Mouse (Mus musculus) urinary bladder, adult 2 months (tissue): Measurements from ENCODE around the gene Calm3. TPM values are rescaled to one million over a fixed set of nuclear protein-coding genes. Genes with fewer than 3 reads are reported as not detected.
A peak's percentile ranks its signal among the peaks of the same experiment; 100 is the strongest.

Source experiments
- DNase-seq: peaks from one replicate; pipeline ENCODE4 v3.0.0; 2022; ENCODE audit warnings: low spot score
- polyA plus RNA-seq: library from polyadenylated mRNA; depleted of rRNA; stranded (reverse); fragments of >200 nt; gene quantifications from 2 replicates; pipeline ENCODE4 v1.2.3, GENCODE M21; 2012

The Calm3 gene
- polyA plus RNA-seq, 1 experiment: 182 TPM

DNA sequence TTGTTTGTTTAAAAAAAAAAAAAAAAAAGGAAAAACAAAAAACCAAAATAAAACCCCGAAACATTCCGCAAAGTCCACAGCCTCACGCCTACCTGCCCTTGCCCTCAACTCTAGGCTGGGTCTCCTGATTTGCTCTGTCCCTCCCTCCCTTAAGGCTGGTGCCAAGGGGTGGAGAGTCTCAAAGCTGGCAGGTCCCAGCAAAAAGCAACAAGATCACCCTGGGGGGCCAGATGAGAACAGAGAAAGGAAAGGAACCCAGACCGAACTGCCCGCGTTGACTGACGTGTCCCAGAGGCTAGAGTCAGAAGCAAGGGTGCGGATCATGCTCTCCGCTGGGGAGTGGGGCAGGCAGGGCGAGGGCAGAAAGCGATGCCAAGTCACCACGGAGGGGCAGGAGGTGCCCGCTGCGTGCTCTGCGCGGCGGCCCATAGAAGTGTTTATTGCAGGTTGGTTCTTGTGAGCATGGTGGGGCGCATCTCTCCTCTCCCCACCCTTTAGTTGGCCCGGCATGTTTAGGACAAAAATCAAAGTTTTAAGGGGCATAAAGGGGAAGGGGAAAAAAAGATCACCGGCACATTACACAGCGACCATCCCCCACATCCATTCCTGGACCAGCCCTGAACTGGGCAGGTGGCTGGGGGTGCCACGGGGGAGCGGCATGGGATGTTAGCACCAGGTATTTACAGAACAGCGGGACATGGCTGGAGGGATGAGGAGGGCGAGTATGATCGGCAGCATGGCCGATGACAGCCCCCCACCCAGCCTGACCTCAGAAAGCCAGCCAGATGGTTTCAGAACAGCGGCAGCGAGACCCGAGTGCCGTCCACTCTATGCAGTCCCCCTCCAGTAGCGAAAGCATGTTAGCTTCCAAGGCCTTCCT lies 8.2 kb downstream of the Calm3 start:
- DNase-seq: no peak

DNA sequence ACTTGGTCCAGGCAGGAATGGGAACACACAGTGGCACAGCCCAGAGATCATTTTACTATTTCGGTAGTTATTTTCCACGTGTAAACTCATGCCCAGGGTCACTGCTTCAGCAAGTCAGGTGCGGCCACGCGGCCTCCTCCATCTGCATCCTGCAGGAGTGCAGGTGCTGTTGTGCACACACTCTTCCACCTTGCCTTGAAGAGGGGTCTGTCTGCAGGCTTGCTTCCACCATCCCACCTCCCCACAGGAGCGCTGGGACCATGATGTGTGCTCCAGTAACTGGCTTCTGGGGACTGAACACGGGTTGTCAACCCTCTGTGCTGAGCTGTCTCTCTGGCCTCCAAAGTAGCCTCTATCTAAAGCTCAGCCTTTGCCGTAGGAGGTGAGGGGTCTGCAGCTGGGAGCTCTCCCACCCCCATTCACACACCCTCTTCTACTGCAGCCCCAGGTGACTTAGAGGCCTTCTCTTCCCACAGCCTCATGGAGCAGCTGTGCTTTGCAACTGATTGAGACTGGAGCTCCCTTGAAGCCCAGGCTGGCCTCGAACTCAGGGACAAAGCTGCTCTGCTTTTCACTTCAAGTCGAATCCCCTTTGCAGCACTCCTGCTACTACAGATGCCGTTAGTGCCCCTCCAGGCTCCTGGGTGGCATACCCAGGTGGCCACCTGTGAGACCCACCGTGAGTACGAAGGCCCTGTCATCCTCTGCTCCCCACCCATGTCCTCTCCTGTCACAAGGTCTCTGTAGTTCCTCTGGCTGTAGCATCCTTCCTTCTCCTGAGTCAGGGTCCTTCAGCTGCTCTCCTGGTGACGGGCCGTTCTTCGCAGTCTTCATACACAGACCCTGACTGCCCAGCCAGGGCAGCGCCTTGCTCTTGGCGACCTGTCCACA lies 9.2 kb downstream of the Calm3 start:
- no peak for DNase-seq

DNA sequence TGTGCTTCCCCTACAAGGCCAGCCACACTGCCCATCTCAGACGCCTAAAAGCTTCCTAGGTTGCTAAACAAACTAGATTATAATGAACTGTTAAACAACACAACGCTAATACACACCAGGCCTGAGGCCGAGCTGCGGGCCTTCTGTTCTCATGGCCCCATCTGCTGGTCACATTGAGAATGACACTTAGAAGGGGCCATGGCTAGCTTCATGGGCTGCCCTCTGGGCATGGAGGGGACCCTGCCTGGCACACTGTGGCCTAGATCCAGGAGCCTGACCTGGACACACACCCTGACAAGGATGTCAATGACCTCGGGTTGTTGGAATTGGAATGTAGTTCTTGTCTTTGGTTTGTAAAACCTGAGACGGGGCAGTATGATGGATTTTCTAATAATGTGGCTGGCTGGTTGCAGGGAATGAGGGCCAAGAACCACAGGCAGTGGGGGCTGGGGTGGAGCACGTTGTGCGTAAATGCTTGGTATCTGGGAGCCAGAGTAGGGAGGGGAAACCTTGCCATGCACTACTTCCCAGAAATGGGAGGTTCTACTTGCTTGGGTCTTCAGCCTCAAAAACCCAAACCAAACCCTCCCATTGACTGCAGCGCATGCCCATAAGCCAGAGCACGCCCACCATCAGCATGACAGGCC lies 10.0 kb downstream of the Calm3 start:
- DNase-seq: no peak

DNA sequence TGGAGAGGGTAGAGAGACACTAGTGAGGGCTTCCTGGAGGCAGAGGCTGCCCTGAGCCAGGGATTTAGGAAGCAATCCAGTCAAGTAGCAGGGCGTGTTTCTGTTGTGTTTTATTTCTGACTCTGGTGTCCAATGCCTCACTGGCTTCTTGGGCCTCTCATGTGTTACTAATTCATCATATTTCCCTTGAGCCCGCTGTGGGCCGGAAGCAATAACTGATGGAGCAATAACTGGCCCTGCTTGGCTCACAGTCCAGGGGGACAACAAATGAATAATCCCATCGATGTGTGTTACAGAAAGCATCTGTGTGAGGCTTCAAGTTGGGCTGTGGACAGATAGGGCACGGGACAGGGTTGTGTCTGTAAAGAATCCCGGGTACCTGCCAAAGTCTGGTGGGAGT lies 11.6 kb downstream of the Calm3 start:
- no peak for DNase-seq

DNA sequence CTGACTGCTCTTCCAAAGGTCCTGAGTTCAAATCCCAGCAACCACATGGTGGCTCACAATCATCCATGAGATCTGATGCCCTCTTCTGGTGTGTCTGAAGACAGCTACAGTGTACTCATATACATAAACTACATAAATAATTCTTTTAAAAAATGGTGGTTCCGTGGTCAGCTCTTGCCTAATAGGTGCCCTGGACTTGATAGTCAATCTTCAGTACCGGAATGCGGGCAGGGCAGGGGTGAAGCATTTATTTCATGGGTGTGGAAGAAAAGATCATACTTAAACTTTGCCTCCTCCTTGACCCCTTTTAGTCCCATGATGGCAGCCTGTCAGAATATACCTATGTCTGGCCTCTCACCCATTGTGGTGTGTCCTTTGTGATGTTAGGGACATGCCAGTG lies 12.0 kb downstream of the Calm3 start:
- DNase-seq: no peak

DNA sequence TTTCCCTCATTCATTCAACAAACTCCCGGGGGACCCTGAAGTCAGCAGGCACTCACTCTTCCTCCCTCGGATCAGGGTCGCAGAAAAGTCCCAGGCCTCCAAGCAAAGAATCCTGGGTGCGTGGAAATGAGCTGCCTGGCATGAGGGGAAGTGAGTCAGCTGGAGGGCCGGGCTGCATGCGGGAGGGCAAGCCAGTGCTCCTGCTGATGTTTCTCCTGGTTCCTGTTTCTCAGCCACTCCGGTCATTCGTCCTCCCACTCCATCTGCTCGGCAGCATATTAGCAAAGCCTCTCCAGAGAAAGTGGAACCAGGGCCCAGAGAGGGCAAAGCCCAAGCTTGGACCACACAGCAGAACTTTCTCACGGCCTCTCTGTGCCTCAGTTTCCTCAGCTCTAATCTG lies 14.0 kb downstream of the Calm3 start:
- DNase-seq: no peak

DNA sequence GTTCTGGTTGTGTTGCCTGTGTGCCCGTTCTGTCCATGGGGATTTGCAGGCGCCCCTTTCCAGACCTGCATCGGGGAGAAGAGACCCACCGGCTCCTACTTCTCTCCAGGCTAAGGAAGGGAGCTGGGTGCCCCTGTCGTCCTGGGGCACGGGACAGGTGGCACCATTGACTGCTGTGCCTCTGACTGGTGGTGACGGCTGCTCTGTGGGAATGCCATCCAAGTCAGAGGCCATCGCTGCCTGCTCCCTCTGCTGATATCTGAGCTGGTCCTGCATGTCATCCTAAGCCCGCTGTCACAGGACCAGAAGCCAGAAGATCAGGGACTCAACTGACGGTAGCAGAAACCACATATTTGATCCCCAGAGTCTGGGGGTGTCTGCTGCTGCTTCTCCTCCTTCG lies 15.1 kb downstream of the Calm3 start:
- no peak for DNase-seq

DNA sequence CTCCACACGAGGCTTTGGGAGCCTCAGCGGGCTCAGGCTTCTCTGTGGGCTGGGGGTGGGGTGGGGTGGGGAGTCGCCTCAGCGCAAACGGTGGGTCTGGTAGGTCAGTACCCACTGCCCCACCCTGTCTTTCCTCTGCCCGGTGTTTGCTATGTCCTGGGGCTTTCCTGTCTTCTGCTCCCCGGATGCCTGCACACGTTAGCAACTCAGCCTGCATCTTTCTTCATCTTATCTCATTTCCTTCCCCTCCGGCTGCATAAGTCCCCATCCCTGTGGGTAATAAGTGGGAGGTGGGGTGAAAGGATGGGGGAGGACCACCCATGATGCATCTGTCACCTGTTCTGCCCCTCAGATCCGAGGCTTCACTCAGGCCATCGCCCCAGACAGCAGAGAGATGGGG lies 15.5 kb downstream of the Calm3 start:
- no peak for DNase-seq

DNA sequence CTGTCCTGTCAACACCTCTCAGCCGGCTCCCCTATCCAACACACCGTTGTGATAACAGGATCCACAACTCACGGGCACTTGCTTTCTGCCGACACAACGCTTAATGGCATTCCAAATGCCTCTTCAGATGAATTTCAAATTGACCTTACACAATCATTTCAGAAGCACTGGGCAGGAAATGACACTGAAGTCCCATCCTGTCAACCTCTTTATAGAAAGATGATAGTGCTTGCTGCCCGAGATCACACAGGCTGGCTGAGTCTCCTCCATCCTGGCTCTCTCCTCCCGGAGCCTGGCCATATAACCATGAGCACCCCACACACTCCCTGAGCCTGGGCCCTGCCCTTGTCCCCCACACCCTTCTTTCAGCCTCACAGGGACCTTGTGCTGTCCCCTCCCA lies 16.1 kb downstream of the Calm3 start:
- DNase-seq: no peak

DNA sequence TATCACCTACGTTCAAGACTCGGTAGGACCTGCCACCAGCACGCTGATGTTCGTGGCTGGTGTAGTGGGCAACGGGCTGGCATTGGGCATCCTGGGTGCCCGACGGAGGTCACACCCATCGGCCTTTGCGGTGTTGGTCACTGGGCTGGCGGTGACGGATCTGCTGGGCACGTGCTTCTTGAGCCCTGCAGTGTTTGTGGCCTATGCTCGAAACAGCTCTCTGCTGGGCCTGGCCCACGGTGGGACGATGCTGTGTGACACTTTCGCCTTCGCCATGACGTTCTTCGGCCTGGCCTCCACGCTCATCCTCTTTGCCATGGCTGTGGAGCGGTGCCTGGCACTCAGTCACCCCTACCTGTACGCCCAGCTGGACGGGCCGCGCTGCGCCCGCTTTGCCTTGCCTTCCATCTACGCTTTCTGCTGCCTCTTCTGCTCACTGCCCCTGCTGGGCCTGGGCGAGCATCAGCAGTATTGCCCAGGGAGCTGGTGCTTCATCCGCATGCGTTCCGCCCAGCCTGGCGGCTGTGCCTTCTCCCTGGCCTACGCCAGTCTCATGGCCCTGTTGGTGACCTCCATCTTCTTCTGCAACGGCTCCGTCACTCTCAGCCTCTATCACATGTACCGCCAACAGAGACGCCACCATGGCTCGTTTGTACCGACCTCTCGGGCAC lies 16.9 kb downstream of the Calm3 start:
- DNase-seq: no peak

DNA sequence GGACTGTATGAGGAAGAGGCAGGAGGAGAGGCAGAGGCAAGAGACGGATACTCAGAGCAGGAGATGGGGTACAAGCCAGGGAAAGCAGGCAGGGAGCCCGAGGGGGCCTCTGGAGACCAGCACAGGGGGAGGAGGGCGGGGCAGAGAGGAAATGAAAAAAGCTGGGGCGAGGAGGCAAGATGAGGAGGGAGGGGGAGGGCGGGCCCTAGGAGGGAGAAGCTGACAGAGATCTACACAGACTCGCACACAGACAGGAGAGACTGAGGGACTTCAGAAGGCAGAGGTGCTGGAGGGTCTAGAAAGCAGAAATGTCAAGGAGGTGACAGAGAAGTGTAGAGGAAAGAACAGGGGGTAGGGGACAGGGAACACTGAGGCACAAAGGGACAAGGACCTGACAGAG lies 17.6 kb downstream of the Calm3 start, which contains the start of gene Ptgir:
TSS of gene Ptgir (plus strand) at position 210 of the 400 bp plus-strand sequence.
- no peak for DNase-seq

DNA sequence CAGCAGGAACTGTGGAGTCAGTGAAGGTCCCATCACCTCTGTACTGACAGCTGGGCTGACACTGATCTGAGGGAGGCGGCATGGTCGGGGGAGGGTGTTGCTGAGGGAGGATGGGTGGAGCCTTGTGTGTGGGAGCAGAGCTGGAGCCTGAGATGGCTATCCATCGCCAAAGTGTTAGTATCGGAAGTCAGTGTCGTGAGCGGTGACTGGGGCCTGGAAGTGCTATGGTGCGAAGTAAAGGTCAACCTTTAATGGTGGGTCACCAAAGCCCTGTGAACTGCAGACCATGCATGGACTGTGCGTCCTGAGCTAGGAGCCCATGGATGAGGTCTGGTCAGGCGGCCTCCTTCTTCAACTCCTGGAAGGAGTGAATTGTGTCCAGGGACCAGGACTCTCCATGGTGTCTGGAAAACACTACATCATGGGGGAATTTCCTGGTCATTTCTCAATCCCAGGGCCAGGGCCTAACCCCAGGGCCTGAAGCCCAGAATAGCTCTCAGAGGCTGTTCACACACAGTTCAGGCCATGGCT lies 18.4 kb downstream of the Calm3 start:
- DNase-seq: no peak

DNA sequence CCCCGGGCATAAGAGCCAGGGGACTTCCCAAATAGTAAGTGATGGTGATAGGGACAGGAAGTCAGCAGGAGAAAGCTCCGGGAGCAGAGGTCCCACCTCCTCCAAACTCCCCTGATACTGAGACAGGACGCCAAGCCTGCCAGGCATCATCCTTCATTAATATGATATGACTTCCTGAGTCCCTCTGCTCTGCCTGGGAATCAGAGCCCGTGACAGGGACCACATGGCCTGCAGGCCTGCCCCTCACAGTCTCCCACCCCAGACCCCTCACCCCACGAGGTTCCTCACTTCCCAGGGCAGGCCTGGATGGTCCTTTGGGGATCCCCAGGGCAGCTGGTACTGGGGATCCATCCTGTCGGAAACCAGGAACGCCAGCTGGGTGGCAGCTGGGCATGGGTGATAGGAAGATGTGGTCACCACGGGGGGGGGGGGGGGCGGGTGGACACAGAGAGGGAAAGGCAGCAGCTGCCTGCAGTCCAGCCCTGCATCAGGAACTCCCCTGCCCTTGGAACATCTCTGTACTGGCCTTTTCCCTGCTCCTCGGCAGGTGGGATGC lies 19.7 kb downstream of the Calm3 start:
- DNase-seq: no peak

DNA sequence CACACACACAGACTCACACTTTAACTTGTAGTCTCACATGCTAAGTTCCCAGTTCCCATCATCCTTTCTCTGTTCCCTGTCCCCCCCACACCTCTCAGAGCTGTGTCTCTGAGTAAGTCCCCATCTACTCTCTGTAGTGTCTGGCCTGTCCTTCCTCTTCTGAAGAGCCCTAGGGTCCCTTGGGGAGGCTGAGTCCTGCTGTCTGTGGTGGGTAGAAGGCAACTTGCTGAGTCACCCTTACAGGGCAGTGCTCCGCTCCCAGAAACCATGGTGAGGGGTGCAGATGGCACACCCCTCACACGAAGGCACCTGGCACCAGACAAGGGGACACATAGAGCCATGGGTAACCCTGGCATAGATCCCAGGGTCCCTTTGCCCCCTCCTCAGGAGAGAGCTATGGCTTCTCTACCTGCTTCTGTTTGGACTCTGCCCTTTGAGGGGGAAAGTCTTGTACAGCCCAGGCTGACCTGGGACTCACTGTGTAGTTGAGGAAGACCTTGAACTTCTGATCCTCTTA lies 20.4 kb downstream of the Calm3 start:
- no peak for DNase-seq

DNA sequence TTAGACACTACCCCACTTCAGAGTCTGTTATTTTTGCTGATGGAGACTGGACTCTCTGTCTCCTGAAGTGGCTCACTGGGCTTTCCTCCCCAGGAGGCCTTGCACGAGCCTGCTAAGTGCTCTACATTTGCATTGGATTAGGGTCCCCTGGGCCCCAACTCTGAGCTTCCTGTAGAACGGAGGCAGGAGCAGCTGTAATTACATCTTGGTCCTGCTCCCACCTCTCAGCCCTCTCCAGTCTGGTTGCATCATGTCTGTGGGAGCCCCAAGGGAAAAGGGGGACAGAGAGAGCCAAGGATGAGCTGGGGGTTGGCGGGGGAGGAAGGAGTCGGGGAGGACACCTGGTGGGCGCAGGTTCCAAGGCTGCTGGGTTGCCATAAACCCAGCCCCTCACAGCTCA lies 23.4 kb downstream of the Calm3 start:
- DNase-seq: no peak

DNA sequence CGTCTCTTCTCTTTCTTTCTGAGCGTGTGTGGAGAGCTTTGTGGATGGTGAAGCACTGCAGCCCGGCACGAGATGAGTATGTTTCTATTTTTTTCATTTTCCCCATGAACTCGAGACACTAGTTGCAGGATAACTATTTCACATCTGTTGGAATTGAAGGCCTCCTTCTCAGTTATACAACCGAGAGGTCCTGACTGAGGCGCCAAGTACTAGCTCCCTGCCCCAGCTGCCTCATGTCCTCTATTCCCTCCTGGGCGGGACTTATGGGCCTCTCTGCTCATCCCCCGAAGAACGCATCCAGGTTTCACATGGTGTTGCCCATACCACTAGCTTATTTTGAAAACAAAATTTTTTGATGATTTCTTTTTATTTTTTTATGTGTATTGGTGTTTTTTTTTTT lies 28.4 kb downstream of the Calm3 start:
- DNase-seq: no peak

DNA sequence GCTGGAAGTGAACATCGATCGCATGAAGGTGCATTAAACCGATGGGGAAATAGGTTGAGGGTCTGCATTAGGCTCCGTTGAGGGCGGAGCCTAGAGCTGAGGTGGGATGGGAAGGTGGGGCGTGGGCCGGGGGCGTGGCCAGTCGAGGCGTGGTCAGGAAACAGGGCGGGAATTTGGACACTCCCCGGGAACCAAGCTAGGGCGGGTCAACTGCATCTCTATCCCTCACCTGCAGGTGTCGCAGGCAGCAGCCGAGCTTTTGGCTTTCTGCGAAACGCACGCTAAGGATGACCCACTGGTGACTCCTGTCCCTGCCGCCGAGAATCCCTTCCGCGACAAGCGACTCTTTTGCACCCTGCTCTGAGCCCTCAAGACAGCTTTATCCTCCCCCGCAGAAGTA lies 28.9 kb downstream of the Calm3 start:
- DNase-seq: peak; percentile 63

DNA sequence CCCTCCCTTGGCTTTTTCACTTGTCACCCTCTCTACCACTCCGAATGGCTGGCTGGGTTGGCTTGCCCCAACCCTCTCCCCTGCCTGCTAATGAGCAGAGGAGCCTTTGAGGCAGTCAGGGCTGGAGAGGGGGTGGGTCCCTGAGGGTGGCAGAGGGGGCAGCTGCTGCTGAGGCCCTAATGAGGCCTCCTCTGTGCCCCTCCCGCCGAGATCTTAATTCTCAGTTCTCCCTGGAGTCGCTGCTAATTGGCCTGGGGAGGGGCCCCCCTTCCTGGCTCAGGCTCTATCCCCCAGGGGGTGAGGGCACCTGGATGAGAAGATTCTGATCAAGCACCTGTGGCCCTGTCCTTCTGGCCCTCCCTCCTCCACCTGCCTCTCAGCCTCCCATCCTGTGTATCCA lies 29.6 kb downstream of the Calm3 start:
- DNase-seq: no peak

DNA sequence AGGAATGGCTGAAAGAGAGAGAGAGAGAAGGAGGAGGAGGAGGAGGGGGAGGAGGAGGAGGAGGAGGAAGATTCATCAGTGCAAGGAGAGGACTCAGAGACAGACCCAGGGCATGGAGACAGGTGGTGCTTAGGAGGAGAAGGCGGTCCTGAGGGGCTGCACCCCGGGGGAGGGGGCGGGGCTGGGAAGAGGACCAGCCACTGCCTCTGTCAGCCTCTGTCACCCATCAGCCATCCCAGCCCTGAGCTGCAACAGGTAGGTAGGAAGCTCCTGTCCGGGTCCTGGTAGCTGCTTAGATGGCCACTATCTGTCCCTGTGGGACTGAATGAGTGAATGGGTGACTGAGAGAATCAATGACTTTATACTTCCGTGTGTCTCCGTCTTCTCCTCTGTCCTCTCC lies 30.3 kb downstream of the Calm3 start:
- DNase-seq: no peak

DNA sequence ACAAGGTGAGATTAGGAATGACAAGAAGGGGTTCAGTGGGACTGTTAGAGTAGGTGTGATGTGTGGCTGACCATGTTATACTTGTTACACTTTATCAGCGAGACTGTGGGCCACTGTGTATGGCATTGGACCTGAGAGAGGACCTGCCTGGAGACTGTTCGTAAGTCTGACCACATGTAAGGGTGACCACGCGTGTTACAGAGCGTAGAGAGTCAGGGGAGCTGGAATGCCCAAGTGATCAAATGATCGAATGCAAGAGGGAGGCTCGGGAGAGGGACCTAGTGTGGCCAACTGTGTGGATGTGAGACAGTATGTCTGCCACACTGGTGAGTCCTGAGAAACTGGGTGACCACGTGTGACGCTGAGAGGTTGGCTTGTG lies 31.6 kb downstream of the Calm3 start:
- no peak for DNase-seq
